Mouse (Mus musculus): ENCODE results near the gene Rbm14. TPM values are rescaled to one million over a fixed set of nuclear protein-coding genes. Genes with fewer than 3 reads are reported as not detected.
"Not testable (repeated sequence)": the region's sequence is repeated elsewhere in the genome, so short reads cannot be mapped to it uniquely, and the experiment has no call there.

Gene Rbm14
- polyA plus RNA-seq, 1 experiment from 2014 or later = 59.8 TPM

GRCm38 (mm10) chr19:4812334-4812949, 1.0 kb upstream of the Rbm14 start:
- not testable (repeated sequence) for ATAC-seq (ENCODE audit: insufficient number of reproducible peaks, low FRiP score); H3K36me3 ChIP-seq; H3K9me3 ChIP-seq (replicated peaks); H3K27me3 ChIP-seq (replicated peaks)
- peak overlapping the region; percentile 83 for H3K4me2 ChIP-seq
- peaks cover 22% of the 10 kb centered on the region for H3K4me1 ChIP-seq (replicated peaks)
- 73% methylated on average over 8 of the region's 8 CpGs for WGBS
- peak overlapping the region; percentile 93 for H3K27ac ChIP-seq (ENCODE audit: poor library complexity, severe bottlenecking)
- peak overlapping the region; percentile 81 for H3K4me3 ChIP-seq
- H3K9ac ChIP-seq = peak overlapping the region; percentile 92

GRCm38 (mm10) chr19:4811909-4812242, 442 bp upstream of the Rbm14 start:
- Histone ChIP-seq H3K4me2 (peak overlapping the region; percentile 83), H3K9ac (peak overlapping the region; percentile 92), H3K9me3 (replicated peaks) (no peaks in the 10 kb centered on the region), H3K27ac (ENCODE audit: poor library complexity, severe bottlenecking) (peak overlapping the region; percentile 93), H3K4me1 (replicated peaks) (peaks cover 22% of the 10 kb centered on the region), H3K36me3 (no peaks in the 10 kb centered on the region), H3K4me3 (peak overlapping the region; percentile 81), H3K27me3 (replicated peaks) (no peaks in the 10 kb centered on the region)
- peak; percentile 7; the same call in 1 of the 2 replicates for ATAC-seq (ENCODE audit: insufficient number of reproducible peaks, low FRiP score)
- WGBS = 5% methylated on average over 12 of the region's 12 CpGs

- Histone ChIP-seq H3K4me3 (peak overlapping the region; percentile 81), H3K9ac (peak overlapping the region; percentile 89), H3K27ac (ENCODE audit: poor library complexity, severe bottlenecking) (peak overlapping the region; percentile 91), H3K27me3 (replicated peaks) (no peaks in the 10 kb centered on the region), H3K36me3 (peaks cover 5% of the 10 kb centered on the region; the same call in 1 of the 2 replicates), H3K4me1 (replicated peaks) (peaks cover 22% of the 10 kb centered on the region), H3K4me2 (peak overlapping the region; percentile 83), H3K9me3 (replicated peaks) (no peaks in the 10 kb centered on the region)
- no peak for ATAC-seq (ENCODE audit: insufficient number of reproducible peaks, low FRiP score)
- 0% methylated on average over 17 of the region's 17 CpGs for WGBS
These were observed 730 bp downstream of the Rbm14 start for GRCm38 (mm10) chr19:4810746-4811062.

- peaks cover 5% of the 10 kb centered on the region; the same call in 1 of the 2 replicates for H3K36me3 ChIP-seq
- peaks cover 22% of the 10 kb centered on the region for H3K4me1 ChIP-seq (replicated peaks)
- ATAC-seq (ENCODE audit: insufficient number of reproducible peaks, low FRiP score) = no peak
- H3K4me3 ChIP-seq = peak overlapping the region; percentile 81
- no peaks in the 10 kb centered on the region for H3K27me3 ChIP-seq (replicated peaks)
- H3K9me3 ChIP-seq (replicated peaks) = no peaks in the 10 kb centered on the region
- H3K9ac ChIP-seq = peak overlapping the region; percentile 89
- peak overlapping the region; percentile 83 for H3K4me2 ChIP-seq
- H3K27ac ChIP-seq (ENCODE audit: poor library complexity, severe bottlenecking) = peak overlapping the region; percentile 91; the same call in 1 of the 2 replicates
- WGBS = 0% methylated on average over 14 of the region's 14 CpGs
These were observed 1.1 kb downstream of the Rbm14 start for GRCm38 (mm10) chr19:4810309-4810708.

- H3K27me3 ChIP-seq (replicated peaks) = no peaks in the 10 kb centered on the region
- H3K27ac ChIP-seq (ENCODE audit: poor library complexity, severe bottlenecking) = no peak overlapping the region
- H3K4me3 ChIP-seq = no peak overlapping the region
- 82% methylated on average over 10 of the region's 10 CpGs for WGBS
- peaks cover 20% of the 10 kb centered on the region for H3K4me1 ChIP-seq (replicated peaks)
- H3K4me2 ChIP-seq = no peak overlapping the region
- ATAC-seq (ENCODE audit: insufficient number of reproducible peaks, low FRiP score) = no peak
- H3K9me3 ChIP-seq (replicated peaks) = no peaks in the 10 kb centered on the region
- no peak overlapping the region for H3K9ac ChIP-seq
- peaks cover 62% of the 10 kb centered on the region for H3K36me3 ChIP-seq
These were observed 8.2 kb downstream of the Rbm14 start for GRCm38 (mm10) chr19:4803283-4803682.

GRCm38 (mm10) chr19:4802691-4803091, 8.7 kb downstream of the Rbm14 start:
- Histone ChIP-seq H3K4me1 (replicated peaks) (peaks cover 14% of the 10 kb centered on the region), H3K27ac (ENCODE audit: poor library complexity, severe bottlenecking) (no peak overlapping the region), H3K27me3 (replicated peaks) (no peaks in the 10 kb centered on the region), H3K9ac (no peak overlapping the region), H3K4me2 (no peak overlapping the region), H3K9me3 (replicated peaks) (no peaks in the 10 kb centered on the region), H3K36me3 (peaks cover 65% of the 10 kb centered on the region), H3K4me3 (no peak overlapping the region)
- WGBS = 92% methylated on average over 7 of the region's 7 CpGs
- no peak for ATAC-seq (ENCODE audit: insufficient number of reproducible peaks, low FRiP score)

GRCm38 (mm10) chr19:4799083-4799482, 12.4 kb downstream of the Rbm14 start:
- Histone ChIP-seq H3K27ac (ENCODE audit: poor library complexity, severe bottlenecking) (no peak overlapping the region), H3K27me3 (replicated peaks) (no peaks in the 10 kb centered on the region), H3K4me1 (replicated peaks) (peaks cover 18% of the 10 kb centered on the region), H3K4me2 (no peak overlapping the region), H3K9ac (no peak overlapping the region), H3K9me3 (replicated peaks) (no peaks in the 10 kb centered on the region), H3K36me3 (peaks cover 68% of the 10 kb centered on the region), H3K4me3 (no peak overlapping the region)
- no peak for ATAC-seq (ENCODE audit: insufficient number of reproducible peaks, low FRiP score)
- WGBS = 93% methylated on average over 5 of the region's 5 CpGs

- Histone ChIP-seq H3K4me1 (replicated peaks) (peaks cover 6% of the 10 kb centered on the region), H3K27ac (ENCODE audit: poor library complexity, severe bottlenecking) (no peak overlapping the region), H3K4me2 (no peak overlapping the region), H3K4me3 (no peak overlapping the region), H3K9me3 (replicated peaks) (no peaks in the 10 kb centered on the region), H3K27me3 (replicated peaks) (no peaks in the 10 kb centered on the region), H3K9ac (no peak overlapping the region), H3K36me3 (peaks cover 56% of the 10 kb centered on the region)
- ATAC-seq (ENCODE audit: insufficient number of reproducible peaks, low FRiP score) = no peak
- 93% methylated on average over 2 of the region's 2 CpGs for WGBS
These were observed 13.6 kb downstream of the Rbm14 start for GRCm38 (mm10) chr19:4797846-4798245.

- no peak overlapping the region for H3K27ac ChIP-seq (ENCODE audit: poor library complexity, severe bottlenecking)
- H3K27me3 ChIP-seq (replicated peaks) = no peaks in the 10 kb centered on the region
- H3K4me2 ChIP-seq = no peak overlapping the region
- H3K4me3 ChIP-seq = no peak overlapping the region
- no peaks in the 10 kb centered on the region for H3K9me3 ChIP-seq (replicated peaks)
- H3K36me3 ChIP-seq = peaks cover 49% of the 10 kb centered on the region
- peaks cover 17% of the 10 kb centered on the region for H3K4me1 ChIP-seq (replicated peaks)
- WGBS = 79% methylated on average over 1 of the region's 1 CpGs
- ATAC-seq (ENCODE audit: insufficient number of reproducible peaks, low FRiP score) = no peak
- H3K9ac ChIP-seq = no peak overlapping the region
These were observed 15.5 kb downstream of the Rbm14 start for GRCm38 (mm10) chr19:4795929-4796328.

GRCm38 (mm10) chr19:4793831-4794422, 17.5 kb downstream of the Rbm14 start, which contains the start of gene Rbm4:
Gene Rbm4, minus strand, starts transcription at chr19:4793901.
- Histone ChIP-seq H3K4me3 (peak within 1 kb of the TSS; percentile 91), H3K9ac (peak within 1 kb of the TSS; percentile 84), H3K27ac (ENCODE audit: poor library complexity, severe bottlenecking) (peak within 1 kb of the TSS; percentile 79), H3K4me2 (peak within 1 kb of the TSS; percentile 75), H3K36me3 (peaks cover 41% of the 10 kb centered on the region), H3K4me1 (replicated peaks) (peaks cover 29% of the 10 kb centered on the region), H3K9me3 (replicated peaks) (no peaks in the 10 kb centered on the region), H3K27me3 (replicated peaks) (no peaks in the 10 kb centered on the region)
- peak; percentile 97 for ATAC-seq (ENCODE audit: insufficient number of reproducible peaks, low FRiP score)
- WGBS = under 1% methylated on average over 31 of the region's 31 CpGs

- peaks cover 40% of the 10 kb centered on the region for H3K36me3 ChIP-seq
- peak overlapping the region; percentile 84 for H3K9ac ChIP-seq
- H3K4me1 ChIP-seq (replicated peaks) = peaks cover 29% of the 10 kb centered on the region
- ATAC-seq (ENCODE audit: insufficient number of reproducible peaks, low FRiP score) = peak; percentile 59; the same call in 1 of the 2 replicates
- no peaks in the 10 kb centered on the region for H3K27me3 ChIP-seq (replicated peaks)
- under 1% methylated on average over 16 of the region's 16 CpGs for WGBS
- H3K9me3 ChIP-seq (replicated peaks) = no peaks in the 10 kb centered on the region
- peak overlapping the region; percentile 91 for H3K4me3 ChIP-seq
- H3K4me2 ChIP-seq = peak overlapping the region; percentile 74
- peak overlapping the region; percentile 79 for H3K27ac ChIP-seq (ENCODE audit: poor library complexity, severe bottlenecking)
These were observed 18.1 kb downstream of the Rbm14 start for GRCm38 (mm10) chr19:4793281-4793830.
